Mouse (Mus musculus) cerebellum, adult 8-10 months (tissue): Measurements from ENCODE around the gene Slc16a8.
"Not testable (repeated sequence)": the region's sequence is repeated elsewhere in the genome, so short reads cannot be mapped to it uniquely, and the experiment has no call there.

ENCODE experiments used
- DNase-seq: peaks from one replicate; pipeline ENCODE4 v3.0.0; 2022

Gene Slc16a8

DNA sequence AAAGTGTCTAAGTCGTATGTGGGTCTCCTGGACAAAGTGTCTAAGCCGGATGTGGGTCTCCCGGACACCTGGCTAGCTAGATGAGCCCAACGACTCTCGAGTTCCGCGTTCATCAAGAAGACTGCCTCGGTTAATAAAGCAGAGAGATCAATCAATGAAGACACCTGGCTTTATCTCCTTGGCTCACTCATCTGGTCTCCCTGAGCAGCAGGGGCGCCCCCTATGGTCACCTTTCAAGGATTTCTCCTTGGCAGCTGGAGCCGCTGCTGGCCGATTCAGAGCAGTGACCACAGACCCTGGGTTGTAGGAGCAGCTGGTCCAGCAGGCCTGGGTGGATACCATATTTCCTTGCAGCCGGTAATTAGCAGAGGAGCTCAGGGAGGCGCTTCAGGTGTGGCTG, 7.8 kb upstream of the Slc16a8 start:
- no peak for DNase-seq

- no peak for DNase-seq
Measured at GRCm38 (mm10) chr15:79261757-79262156, 7.2 kb upstream of the Slc16a8 start.

DNA sequence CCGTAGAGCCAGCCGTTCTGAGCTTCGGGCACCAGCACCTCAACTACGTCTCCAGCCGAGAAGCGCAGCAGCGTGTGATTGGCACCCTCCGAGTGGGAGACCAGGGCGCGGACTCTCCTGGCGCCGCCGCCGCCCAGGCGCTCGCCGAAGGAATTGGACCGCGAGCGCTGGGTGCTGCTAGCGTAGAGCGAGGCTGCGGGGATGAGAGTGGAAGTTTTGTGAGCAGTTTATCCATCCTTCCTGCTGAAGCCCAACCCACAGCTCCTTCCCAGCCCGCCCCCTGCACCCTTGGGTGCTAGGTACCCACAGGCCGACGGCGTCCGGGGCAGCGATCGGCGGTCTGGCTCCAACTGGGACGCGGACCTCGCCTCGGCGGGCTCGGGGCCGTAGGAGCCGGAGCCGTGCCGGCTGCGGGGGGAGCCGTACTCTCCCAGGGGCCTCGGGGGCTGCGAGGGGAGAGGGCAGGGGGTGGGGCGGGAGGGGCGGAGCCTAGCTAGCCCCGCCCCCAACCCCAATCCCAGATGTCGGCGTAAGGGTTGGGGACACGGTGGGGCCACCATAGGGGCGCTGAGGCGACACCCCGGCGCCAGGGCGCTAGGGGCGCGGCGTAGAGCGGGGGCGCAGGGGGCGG, 6.6 kb upstream of the Slc16a8 start:
- no peak for DNase-seq

- no peak for DNase-seq
Measured at GRCm38 (mm10) chr15:79258521-79258920, 4.0 kb upstream of the Slc16a8 start.

- DNase-seq = no peak
Measured at GRCm38 (mm10) chr15:79252580-79252979, 2.0 kb downstream of the Slc16a8 start.

DNA sequence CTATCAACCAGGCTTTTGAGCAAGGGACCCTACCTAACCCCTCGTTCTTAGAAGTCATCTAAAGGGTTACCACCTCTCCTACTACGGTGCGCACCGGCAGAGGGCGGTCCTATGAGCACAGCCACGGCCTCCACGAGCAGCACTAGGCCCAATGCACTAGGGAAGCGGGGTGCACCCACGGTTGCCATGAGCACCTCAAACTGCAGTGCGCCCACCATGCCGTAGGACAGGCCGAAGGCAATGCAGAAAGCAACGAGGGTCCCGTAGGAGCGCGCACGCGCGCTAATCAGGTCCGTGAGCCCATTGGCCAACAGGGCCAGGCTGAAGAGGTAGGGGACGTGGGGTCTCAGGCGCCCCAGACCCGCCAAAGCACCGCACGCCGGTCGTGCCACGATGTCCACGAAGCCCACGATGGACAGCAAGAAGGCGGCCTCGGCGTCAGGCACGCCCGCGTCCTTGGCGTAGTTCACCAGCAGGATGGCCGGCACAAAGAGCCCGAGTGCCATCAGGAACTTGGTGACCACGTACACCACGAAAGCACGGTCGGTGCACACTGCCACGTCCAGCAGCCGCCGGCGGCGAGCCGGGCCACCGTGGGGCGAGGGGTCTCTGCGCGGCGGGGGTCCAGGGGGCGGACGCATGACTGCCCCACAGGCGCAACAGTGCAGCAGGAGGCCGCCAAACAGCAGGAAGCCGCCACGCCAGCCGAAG, 2.6 kb downstream of the Slc16a8 start:
- DNase-seq = no peak

- no peak for DNase-seq
Measured at GRCm38 (mm10) chr15:79251168-79251567, 3.4 kb downstream of the Slc16a8 start.

DNA sequence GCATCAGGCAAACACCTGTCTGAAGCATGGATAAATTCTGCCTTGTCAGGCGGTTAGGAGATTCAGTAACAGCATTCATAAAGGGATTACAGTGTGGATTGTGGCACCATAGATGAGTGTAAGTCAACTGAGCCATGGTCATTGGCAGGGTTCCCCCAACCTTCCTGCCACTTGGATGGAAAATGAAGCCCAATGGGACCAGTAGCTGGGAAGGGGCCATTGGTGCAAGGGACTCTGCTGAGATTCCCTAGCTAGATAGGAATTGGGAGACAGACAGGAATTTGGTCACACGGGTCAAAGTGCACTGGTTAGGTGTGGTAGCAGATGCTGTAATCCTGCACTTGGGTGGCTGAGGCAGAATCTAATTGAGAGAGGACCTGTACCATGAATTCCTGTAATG, 4.3 kb downstream of the Slc16a8 start:
- no peak for DNase-seq

DNA sequence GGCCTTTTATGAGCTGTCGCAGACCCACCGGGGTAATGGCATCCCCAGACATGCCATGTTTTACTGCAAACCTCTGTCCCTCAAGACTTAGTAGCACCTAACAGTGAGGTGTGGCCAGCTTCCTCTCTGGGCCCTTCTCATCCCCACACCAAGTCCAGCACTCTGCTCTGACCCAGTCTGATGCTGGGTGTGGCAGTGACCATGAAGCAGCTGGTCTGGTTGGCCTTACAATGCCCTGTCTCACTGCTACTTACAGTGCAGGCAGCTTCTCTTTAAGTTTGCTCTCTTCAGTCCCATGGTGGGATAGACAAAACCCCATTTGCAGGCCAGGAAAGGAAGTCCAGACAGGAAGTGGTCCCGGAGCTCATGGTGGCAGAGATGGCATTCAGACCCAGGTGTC, 9.2 kb downstream of the Slc16a8 start:
- no peak for DNase-seq

- no peak for DNase-seq
Measured at GRCm38 (mm10) chr15:79244071-79244893, 10.3 kb downstream of the Slc16a8 start.

DNA sequence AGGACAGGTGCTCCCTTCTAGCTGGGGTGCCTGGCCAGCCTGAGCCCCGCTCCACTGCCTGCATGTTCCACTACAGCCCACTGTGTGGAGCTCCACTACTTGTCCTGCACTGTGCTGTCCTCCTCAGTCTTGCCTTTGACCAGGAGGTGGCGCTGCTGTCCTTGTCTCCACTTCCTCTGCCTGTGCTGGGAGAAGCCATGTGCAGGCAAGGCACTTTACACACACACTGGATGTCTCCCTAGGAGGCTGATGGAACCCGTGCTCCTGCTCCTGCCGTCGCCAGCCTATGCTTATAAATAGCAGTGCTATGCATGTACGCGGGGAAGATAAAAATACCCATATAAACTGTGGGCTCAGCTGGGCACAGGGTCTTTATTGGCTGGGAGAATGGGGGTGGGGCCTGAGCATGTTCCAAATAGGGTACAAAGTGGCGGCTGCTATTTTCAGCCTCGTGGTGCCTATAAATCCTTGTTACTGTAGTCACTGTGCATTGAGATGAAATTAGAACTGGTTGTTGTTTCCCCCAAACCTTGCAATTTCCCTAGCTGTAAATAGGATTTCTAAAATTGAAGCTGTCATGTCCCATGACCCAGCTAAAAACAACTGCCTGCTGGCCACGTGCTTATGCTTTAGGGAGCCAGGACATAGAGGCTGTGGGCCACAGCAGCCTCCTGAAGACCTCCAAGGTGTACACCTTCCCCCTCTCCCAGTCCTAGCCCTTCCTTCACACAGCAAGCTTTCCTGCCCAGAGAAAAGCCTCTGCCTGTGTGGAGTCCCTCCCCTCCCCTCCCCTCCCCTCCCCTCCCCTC, 11.1 kb downstream of the Slc16a8 start:
- DNase-seq = peak; percentile 89

GRCm38 (mm10) chr15:79242574-79243233, 11.9 kb downstream of the Slc16a8 start:
- no peak for DNase-seq

DNA sequence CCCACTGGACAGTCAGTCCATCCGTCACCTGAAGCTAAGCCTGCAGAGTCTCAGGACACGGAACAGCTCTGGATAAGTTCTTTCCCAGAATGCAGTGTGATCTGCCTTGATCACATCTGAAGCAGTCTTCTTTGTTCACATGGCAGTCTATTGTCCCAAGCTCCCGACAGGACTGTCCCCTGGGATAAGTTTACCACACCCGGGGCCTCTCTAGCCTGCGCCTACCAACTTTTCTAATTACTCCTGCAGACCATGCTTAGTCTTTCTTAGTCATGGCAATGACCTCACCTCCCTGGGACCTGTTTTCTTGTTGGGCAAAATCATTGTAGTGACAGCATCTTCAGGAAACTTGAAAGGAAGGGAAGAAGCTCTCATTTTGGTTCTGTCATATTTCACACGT, 16.5 kb downstream of the Slc16a8 start:
- DNase-seq = no peak

DNA sequence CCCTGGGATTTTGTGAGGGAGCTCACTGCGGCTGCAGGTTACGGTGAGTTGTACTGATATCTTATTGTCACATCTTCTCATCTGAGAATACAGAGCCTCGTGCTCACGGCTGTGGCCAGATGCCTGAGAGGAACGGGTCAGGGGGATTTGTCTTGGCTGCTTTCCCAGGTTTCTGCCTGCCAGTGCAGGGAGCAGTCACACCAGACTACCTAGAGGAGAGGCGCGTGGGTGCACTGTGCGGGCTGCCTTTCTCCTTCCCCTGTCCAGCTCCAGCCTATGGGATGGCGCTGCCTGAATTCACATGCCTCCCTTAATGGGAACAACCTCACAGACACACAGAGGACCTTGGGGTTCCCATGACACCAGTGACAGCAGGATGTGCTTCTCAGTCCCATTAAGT, 19.3 kb downstream of the Slc16a8 start:
- no peak for DNase-seq

GRCm38 (mm10) chr15:79229058-79229821, 25.3 kb downstream of the Slc16a8 start, which contains the start of the genes Pick1 and Gm49486:
Pick1 (plus strand) TSS chr15:79229173.
Gm49486 (plus strand) TSS chr15:79229391.
- peak; percentile 96 for DNase-seq

DNA sequence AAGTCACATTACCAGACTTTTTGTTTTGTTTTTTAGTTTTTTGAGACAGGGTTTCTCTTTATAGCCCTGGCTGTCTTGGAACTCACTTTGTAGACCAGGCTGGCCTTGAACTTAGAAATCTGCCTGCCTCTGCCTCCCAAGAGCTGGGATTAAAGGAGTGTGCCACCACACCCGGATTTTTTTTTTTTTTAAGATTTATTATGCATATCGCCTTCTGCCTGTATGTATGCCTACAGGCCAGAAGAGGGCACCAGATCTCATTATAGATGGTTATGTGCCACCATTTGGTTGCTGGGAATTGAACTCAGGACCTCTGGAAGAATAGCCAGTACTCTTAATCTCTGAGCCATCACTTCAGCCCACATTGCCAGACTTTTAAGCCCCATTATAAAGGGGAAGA, 28.8 kb downstream of the Slc16a8 start:
- DNase-seq = not testable (repeated sequence)

GRCm38 (mm10) chr15:79224685-79225084, 29.9 kb downstream of the Slc16a8 start:
- peak; percentile 88 for DNase-seq

DNA sequence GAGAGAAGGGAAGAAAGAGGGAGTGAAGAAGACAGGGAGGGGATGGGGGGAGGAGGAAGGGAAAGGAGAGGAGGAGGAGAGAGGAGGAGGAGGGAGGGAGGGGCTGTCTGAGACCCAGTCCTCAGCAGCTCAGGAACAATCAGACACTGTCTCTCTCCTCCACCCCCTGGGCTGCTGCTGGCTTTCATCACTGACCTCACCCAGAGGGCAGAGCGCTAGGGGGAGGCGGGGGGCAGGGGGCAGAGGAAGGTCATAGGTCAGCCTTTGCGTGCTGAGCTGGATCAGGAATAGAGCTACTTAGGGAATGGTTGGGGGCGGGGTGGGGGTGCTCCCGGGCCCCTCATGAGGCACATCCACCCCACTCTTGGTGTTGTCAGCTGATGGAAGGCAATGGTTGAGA, 30.9 kb downstream of the Slc16a8 start:
- no peak for DNase-seq

DNA sequence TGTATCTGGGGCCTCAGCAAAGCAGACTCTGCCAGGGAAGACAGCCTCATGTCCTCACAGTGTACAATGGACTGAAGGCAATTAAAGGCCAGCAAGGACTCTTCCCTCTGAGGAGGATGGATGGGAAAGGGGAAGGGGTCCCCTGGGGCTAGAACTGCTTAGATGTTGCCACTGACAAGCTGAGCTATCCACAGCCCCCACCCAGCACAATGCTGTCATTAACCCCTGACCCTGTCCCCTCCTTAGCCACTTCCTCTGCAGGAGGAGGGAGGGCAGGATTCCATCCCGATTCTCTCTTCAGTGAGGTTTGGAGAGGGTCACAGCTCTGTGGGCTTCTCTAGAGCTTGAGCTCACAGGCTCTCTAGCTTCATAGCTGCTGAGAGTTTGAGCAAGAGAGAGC, 35.0 kb downstream of the Slc16a8 start:
- DNase-seq = no peak

GRCm38 (mm10) chr15:79216191-79216590, 38.4 kb downstream of the Slc16a8 start:
- DNase-seq = no peak

DNA sequence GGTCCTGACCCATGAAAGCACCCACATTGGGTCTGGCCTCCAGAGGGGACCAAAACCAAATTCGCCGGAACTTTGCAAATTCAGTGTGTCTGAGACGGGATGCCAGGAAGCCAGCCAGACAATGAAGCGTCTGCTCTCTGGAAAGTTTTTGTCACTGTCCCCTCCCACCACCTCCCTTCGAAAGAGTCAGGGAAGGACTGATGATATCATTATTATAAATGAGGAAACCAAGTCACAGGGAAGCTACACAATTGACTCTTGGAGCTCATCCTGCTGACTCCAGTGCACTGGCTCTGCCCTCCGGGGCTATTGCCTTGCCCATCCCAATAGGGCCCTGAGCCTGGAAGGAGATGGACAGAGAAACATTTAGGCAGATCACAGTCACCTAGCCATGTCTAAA, 41.0 kb downstream of the Slc16a8 start:
- no peak for DNase-seq
